Mouse (Mus musculus) hindbrain, embryonic 15.5 days (tissue): ENCODE measurements at regions not wholly inside any gene's neighbourhood (a gene's known extent, or its start where the extent isn't known, plus 50 kb on each side); places are given as distances from the start of the nearest gene placed in this dataset.
A peak's percentile ranks its signal among the peaks of the same experiment; 100 is the strongest.

Experiments
- ATAC-seq: fragments of 200-750 bp; cut with Nextera tagmentation; 2 replicates; pipeline ENCODE4 v1.8.0; 2017; ENCODE audit warnings: low read depth, moderate number of reproducible peaks, moderate TSS enrichment; ENCODE audit not compliant: low FRiP score
- H3K27ac ChIP-seq: fragments of 300-500 bp; sonication (generic); replicated peaks from 2 replicates; pipeline ENCODE4 v1.5.1; 2015; ENCODE audit warnings: mild to moderate bottlenecking, inconsistent platforms
- H3K27me3 ChIP-seq: fragments of 300-500 bp; sonication (generic); 2 replicates; pipeline ENCODE4 v1.6.1; 2015; ENCODE audit warnings: control low read depth, inconsistent platforms
- H3K36me3 ChIP-seq: fragments of 300-500 bp; sonication (generic); 2 replicates; pipeline ENCODE4 v1.6.1; 2015; ENCODE audit warnings: control low read depth, inconsistent platforms
- H3K4me1 ChIP-seq: fragments of 300-500 bp; sonication (generic); replicated peaks from 2 replicates; pipeline ENCODE4 v1.6.1; 2015; ENCODE audit warnings: control low read depth, inconsistent platforms
- H3K4me2 ChIP-seq: fragments of 300-500 bp; sonication (generic); 2 replicates; pipeline ENCODE4 v1.6.1; 2015; ENCODE audit warnings: moderate library complexity, mild to moderate bottlenecking, inconsistent platforms
- H3K4me3 ChIP-seq: fragments of 300-500 bp; sonication (generic); 2 replicates; pipeline ENCODE4 v1.5.1; 2015; ENCODE audit warnings: mild to moderate bottlenecking, inconsistent platforms
- H3K9ac ChIP-seq: fragments of 300-500 bp; sonication (generic); 2 replicates; pipeline ENCODE4 v1.6.1; 2015; ENCODE audit warnings: inconsistent platforms
- H3K9me3 ChIP-seq: fragments of 300-500 bp; sonication (generic); 2 replicates; pipeline ENCODE4 v1.6.1; 2016; ENCODE audit warnings: control low read depth, inconsistent platforms
- WGBS: fragments of 180-500 bp; shearing (Covaris S2); methylation state at CpG from one replicate; pipeline ENCODE4 v1.1.7; 2015; 5-methylcytosine and 5-hydroxymethylcytosine counted together

DNA sequence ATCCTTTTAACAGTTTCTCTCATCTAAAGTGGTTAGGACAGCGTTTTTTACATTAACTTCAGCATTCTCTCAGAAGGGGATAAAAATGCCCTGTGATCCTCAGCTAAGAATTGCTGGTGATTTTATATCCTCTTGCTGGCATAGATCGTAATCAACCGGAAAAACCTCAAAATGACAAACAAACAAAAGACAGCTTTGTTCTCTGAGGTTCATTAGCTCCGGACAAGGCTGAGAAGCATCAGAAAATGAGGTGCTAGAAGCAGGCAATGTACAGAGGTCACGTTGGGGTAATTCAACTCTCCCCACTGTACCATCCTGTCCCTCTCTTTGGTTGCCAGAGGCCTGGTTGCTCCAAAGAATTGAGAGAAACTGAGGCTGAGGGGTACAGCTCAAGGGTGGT, 120.0 kb upstream of the Astn2 start:
- peaks cover 11% of the 10 kb centered on the region; the same call in 1 of the 2 replicates for H3K4me1 ChIP-seq
- H3K4me2 ChIP-seq = no peak overlapping the region
- H3K27ac ChIP-seq = no peak overlapping the region
- H3K36me3 ChIP-seq = no peaks in the 10 kb centered on the region
- 65% methylated on average over 5 of the region's 5 CpGs for WGBS
- no peak overlapping the region for H3K9ac ChIP-seq
- no peak for ATAC-seq
- no peaks in the 10 kb centered on the region for H3K9me3 ChIP-seq
- H3K27me3 ChIP-seq = no peaks in the 10 kb centered on the region
- H3K4me3 ChIP-seq = no peak overlapping the region

- Histone ChIP-seq H3K4me1 (peaks cover 11% of the 10 kb centered on the region; the same call in 1 of the 2 replicates), H3K4me2 (no peak overlapping the region), H3K27ac (peak overlapping the region; percentile 64), H3K9ac (no peak overlapping the region), H3K27me3 (no peaks in the 10 kb centered on the region), H3K9me3 (no peaks in the 10 kb centered on the region), H3K4me3 (no peak overlapping the region), H3K36me3 (no peaks in the 10 kb centered on the region)
- ATAC-seq = no peak
- 66% methylated on average over 2 of the region's 2 CpGs for WGBS
These were observed 119.5 kb upstream of the Astn2 start for GRCm38 (mm10) chr4:66523886-66524245.

DNA sequence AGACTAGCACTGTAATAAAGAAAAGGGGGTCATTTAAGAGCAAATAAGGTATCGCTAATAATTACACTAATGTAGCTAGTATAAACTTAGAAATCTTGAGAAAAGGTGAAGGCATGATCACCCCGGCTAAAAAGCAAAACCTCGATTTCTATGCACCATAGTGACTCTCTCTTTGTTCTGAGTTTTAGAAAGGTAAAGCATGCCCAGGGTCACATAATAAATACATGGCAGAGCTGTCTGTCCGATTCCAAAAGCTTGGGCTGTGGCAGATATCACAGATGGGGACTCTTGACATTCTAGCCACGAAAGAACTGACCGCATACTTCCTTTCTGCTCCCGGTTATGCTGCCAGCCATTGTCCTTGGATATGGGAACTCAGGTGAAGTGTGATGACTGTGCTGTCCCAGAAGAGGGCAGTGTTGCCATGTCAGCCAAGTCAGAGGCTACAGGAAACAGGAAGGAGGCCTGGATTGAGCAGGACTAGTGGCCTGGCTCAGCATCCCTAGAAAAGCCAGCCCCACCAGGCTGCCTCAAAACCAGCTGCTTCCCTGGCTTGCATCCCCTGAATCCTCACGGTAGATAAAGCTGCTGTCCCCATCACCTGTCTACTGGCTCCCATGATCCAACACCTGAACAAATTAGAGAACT, 119.0 kb upstream of the Astn2 start:
- H3K9me3 ChIP-seq = no peaks in the 10 kb centered on the region
- H3K27ac ChIP-seq = peak overlapping the region; percentile 64
- peaks cover 11% of the 10 kb centered on the region; the same call in 1 of the 2 replicates for H3K4me1 ChIP-seq
- no peak overlapping the region for H3K9ac ChIP-seq
- peak; percentile 91 for ATAC-seq
- no peak overlapping the region for H3K4me2 ChIP-seq
- H3K27me3 ChIP-seq = no peaks in the 10 kb centered on the region
- no peaks in the 10 kb centered on the region for H3K36me3 ChIP-seq
- no peak overlapping the region for H3K4me3 ChIP-seq
- 40% methylated on average over 8 of the region's 8 CpGs for WGBS

GRCm38 (mm10) chr4:66522097-66522809, 117.8 kb upstream of the Astn2 start:
- Histone ChIP-seq H3K4me3 (no peak overlapping the region), H3K36me3 (no peaks in the 10 kb centered on the region), H3K27ac (no peak overlapping the region), H3K9ac (no peak overlapping the region), H3K4me1 (peaks cover 11% of the 10 kb centered on the region; the same call in 1 of the 2 replicates), H3K4me2 (no peak overlapping the region), H3K9me3 (no peaks in the 10 kb centered on the region), H3K27me3 (no peaks in the 10 kb centered on the region)
- peak; percentile 33; the same call in 1 of the 2 replicates for ATAC-seq
- 63% methylated on average over 2 of the region's 2 CpGs for WGBS

DNA sequence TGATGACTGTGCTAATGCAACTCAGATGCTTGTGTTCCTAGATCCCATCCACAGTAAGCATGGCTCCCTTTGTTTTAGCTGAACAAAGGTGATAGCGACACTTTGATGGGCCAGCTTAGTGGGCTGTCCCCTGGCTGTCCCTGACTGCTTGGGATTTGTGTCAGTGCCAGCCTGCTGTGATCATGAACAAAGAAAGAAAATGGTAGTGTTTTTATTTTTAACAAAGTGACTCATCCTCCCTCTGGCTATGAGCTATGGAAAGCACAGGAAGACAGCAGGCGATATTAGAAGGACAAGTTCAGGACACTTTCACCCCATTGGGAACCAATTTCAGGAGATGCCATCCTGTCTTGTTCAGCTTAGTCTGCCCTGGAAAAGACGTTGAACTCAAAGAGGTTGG, 116.4 kb upstream of the Astn2 start:
- Histone ChIP-seq H3K27ac (no peak overlapping the region), H3K9me3 (no peaks in the 10 kb centered on the region), H3K27me3 (no peaks in the 10 kb centered on the region), H3K4me3 (no peak overlapping the region), H3K4me2 (no peak overlapping the region), H3K36me3 (no peaks in the 10 kb centered on the region), H3K9ac (no peak overlapping the region), H3K4me1 (peaks cover 11% of the 10 kb centered on the region; the same call in 1 of the 2 replicates)
- WGBS = 68% methylated on average over 3 of the region's 3 CpGs
- ATAC-seq = no peak

GRCm38 (mm10) chr4:66515815-66516214, 111.4 kb upstream of the Astn2 start:
- peak; percentile 34; the same call in 1 of the 2 replicates for ATAC-seq
- H3K9ac ChIP-seq = no peak overlapping the region
- no peaks in the 10 kb centered on the region for H3K9me3 ChIP-seq
- H3K36me3 ChIP-seq = no peaks in the 10 kb centered on the region
- H3K4me2 ChIP-seq = no peak overlapping the region
- 46% methylated on average over 1 of the region's 1 CpGs for WGBS
- H3K27me3 ChIP-seq = no peaks in the 10 kb centered on the region
- no peak overlapping the region for H3K4me3 ChIP-seq
- no peak overlapping the region for H3K27ac ChIP-seq
- no peaks in the 10 kb centered on the region for H3K4me1 ChIP-seq

DNA sequence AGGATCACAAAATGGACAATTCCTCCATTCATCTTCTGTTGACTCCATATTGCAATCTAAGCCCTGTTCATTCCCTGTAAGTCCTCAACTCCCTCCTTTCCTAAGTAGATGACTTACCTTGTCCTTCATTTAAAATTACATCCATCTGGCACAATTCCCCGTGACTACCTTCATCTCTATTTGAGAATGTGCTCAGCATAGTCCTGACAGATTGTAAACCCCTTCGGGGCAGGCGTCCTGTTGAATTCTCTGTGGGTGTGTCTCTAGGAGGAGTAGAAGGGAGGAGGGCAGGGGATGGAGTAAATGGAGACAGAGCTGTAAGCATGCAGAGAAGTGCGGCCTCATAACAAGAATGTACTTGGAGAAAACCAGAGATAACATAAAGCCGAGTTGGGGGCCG, 79.1 kb upstream of the Astn2 start:
- no peak overlapping the region for H3K4me2 ChIP-seq
- H3K27ac ChIP-seq = no peak overlapping the region
- H3K9me3 ChIP-seq = no peaks in the 10 kb centered on the region
- H3K4me1 ChIP-seq = 0 out of 2 replicates have a peak, but pooled peaks cover 3% of the 10 kb centered on the region
- WGBS = 85% methylated on average over 6 of the region's 6 CpGs
- H3K4me3 ChIP-seq = no peak overlapping the region
- no peak for ATAC-seq
- no peaks in the 10 kb centered on the region for H3K27me3 ChIP-seq
- no peaks in the 10 kb centered on the region for H3K36me3 ChIP-seq
- no peak overlapping the region for H3K9ac ChIP-seq

- ATAC-seq = peak; percentile 98
- Histone ChIP-seq H3K9ac (no peak overlapping the region), H3K27me3 (no peaks in the 10 kb centered on the region), H3K27ac (peak overlapping the region; percentile 46; the same call in 1 of the 2 replicates), H3K4me2 (no peak overlapping the region), H3K36me3 (no peaks in the 10 kb centered on the region), H3K4me3 (no peak overlapping the region), H3K4me1 (0 out of 2 replicates have a peak, but pooled peaks cover 3% of the 10 kb centered on the region), H3K9me3 (no peaks in the 10 kb centered on the region)
- WGBS = 47% methylated on average over 2 of the region's 2 CpGs
These were observed 78.3 kb upstream of the Astn2 start for GRCm38 (mm10) chr4:66482495-66483291.

GRCm38 (mm10) chr4:66478601-66479217, 74.3 kb upstream of the Astn2 start:
- Histone ChIP-seq H3K36me3 (no peaks in the 10 kb centered on the region), H3K9ac (no peak overlapping the region), H3K4me1 (0 out of 2 replicates have a peak, but pooled peaks cover 3% of the 10 kb centered on the region), H3K27me3 (no peaks in the 10 kb centered on the region), H3K9me3 (no peaks in the 10 kb centered on the region), H3K4me2 (no peak overlapping the region), H3K27ac (no peak overlapping the region), H3K4me3 (no peak overlapping the region)
- no peak for ATAC-seq
- WGBS = 71% methylated on average over 8 of the region's 8 CpGs
